Mouse (Mus musculus) liver, embryonic 14.5 days (tissue): ENCODE measurements around the gene Idnk.
"Not testable (repeated sequence)": the region's sequence is repeated elsewhere in the genome, so short reads cannot be mapped to it uniquely, and the experiment has no call there.

Source experiments
- CTCF ChIP-seq: IDR thresholded peaks from 2 replicates; pipeline ENCODE4 v1.5.1; 2016; ENCODE audit warnings: antibody characterized with exemption, low read depth, control low read depth
- EP300 ChIP-seq: IDR thresholded peaks from 2 replicates; pipeline ENCODE4 v1.6.1; 2016; ENCODE audit warnings: antibody characterized with exemption, low read depth

DNA sequence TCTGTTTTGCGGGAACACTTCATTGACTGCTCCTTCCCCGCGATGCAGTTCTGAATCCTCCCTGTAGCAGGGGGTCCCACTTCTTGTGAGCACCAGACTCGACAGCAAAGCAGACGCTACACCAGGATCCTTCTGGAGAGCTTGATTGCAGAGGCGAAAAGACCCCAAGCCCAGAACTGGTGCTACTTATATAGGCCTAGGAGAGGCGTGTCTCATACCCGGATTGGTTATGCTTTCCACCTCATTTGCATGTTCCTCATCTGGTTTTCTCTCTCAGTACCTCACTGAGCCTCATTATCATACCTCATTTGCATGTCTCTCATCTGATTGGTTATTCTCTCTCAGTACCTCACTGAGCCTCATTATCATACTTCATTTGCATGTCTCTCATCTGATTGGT lies 10.8 kb upstream of the Idnk start:
- not testable (repeated sequence) for TF ChIP-seq CTCF, EP300
